Mouse (Mus musculus): ENCODE results near the gene Yjefn3.

The Yjefn3 gene

DNA sequence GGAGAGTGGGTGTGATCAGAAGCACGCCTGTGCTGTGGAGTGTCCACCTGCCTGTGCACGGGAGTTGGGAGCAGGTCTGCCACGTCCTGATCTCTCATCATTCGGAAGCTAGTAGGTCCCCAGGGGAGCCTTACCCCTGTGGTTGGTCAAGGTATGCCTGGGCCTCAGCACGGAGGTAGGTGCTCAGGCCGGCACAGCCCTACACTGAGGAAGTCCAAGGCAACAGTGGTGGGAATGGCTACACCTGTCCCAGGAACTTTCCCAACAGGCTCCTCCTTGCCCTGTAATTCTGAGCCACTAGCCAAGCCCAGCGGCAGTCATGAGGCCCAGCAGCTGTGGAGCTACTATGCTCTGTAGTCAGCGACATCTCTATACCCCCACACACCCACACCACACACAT is 22.8 kb downstream of the Yjefn3 start:
- DNase-seq (ENCODE audit: low spot score): no peak

DNA sequence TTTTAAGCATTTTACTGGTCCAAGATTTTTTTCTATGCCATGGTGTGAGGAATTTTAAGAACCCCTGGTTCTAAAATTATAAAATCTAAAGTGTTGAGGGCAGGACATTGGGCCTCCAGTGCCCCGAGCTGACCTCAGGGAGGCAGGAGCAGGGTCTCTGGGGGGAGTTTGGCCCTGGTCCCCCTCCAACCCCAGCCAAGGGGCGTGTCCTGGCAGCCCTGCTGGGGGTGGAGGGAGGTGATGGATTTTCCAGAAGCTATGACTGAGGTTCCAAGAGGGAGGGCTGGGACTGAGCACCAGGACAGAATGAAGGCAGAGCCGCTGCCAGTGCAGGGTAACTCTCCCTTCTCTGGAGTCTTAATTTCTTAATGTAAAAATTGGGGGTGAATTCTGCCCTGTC is 24.5 kb downstream of the Yjefn3 start:
- DNase-seq (ENCODE audit: low spot score): no peak

DNA sequence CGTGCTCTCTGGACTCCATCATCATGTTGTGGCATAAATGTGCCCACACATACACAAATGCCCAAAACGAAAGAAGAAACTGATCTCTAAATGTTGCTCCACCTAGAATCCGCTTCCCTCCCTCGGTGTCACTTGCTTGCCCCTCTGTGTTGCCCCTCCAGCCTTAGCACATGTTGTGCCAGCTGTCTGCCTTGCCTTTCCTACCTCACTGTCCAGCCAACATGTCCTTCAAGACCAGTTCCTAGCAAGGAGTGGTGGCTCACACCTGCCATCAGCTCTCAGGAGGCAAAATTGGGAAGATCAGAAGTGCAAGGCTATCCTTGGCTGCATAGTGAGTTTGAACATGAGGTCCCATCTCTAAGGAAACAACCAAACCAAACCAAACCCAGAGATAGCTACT is 25.1 kb downstream of the Yjefn3 start:
- no peak for DNase-seq (ENCODE audit: low spot score)

DNA sequence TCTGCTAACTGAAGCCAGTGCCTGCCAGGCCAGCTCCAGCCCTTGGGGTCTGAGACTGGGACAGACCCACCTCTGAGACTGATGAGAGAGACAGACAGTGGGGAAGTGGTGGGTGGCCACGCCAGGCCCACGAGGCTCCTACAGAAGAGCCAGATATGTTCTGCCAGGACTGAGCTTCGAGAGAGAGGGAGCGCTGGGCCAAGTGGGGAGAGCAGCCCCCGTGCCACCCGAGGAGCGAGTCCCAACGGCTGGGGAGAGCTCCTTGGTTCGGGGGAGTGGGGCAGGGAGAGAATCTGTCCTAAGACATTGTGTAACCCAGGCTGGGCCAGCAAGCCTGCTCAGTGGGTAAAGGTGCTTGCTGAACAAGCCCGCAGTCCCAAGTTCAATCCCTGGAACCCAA is 25.5 kb downstream of the Yjefn3 start:
- no peak for DNase-seq (ENCODE audit: low spot score)

DNA sequence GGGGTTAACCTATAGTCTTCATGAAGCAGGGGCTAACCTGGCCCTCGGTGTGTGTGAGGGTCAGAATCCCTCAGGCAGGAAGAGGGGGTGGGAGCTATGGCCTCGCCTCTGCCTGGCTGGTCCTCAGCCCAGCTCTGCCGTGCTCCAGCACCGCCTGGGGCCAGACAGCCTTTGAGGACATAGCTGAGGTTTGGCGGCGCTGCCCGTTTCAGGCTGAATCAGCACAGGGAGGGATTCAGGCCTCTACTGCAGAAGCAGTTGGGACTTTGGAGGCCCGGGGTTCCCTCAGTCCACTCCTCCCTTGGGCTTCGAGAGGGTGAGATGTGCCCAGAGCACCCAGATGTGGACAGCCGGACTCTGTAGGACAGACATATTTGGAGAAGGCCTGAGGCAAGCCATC is 26.4 kb downstream of the Yjefn3 start:
- no peak for DNase-seq (ENCODE audit: low spot score)

DNA sequence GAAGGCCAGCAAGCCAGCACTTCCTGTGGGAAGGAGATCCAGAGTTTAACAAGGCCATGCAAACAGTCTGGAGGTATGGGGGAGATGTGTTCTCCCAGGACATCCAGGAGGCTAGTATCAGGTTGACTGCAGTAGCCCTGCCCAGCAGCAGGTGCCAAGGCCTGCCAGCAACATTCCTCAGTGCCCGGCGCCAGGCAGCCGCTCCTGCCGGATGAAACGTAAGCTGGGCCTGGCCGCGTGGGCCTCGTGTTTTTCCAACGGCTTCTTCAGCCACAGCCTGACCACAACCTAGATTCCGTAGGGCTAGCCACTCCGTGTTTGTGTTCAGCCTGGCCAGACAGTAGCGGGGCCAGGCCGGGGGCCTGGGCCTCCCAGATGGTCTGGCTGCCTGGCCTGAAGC is 27.9 kb downstream of the Yjefn3 start:
- no peak for DNase-seq (ENCODE audit: low spot score)

DNA sequence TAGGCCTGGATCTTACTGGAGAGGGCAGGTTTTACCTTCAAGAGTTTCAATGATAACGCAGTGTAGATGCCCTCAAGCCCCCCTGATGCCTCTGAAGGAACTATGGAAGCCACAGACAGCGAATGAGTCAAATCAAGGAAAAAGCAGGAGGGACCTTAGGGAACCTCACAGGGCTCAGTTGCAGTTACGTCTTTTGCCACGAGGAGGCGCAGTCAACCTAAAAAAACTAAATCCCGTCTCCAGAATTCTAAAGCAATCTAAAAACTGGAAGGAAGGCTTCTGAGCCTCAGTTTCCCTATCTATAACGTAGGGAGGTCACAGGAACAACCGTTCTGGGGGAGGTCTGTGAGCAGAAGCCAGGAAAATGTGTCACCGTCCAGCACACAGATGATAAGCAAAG is 28.4 kb downstream of the Yjefn3 start:
- no peak for DNase-seq (ENCODE audit: low spot score)

DNA sequence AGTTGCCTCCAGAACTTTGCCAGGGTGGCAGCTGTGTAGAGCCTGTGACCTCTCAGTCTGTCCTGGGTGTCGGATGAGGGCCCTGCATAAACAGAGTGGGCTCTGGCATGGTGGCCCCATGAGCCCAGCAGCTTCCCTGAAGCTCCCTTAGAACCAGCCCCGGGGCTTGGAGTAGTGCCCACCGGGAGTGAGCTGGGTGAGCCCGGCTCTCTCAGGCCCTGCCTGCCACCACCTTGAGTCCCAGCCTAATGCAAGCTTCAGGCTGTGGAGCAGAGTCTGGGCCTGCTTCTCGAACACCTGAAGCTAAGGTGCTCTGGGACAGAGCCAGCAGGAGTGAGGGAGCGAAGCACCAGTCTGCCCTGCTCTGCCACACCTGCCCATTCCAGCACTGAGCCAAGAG is 31.6 kb downstream of the Yjefn3 start:
- no peak for DNase-seq (ENCODE audit: low spot score)

DNA sequence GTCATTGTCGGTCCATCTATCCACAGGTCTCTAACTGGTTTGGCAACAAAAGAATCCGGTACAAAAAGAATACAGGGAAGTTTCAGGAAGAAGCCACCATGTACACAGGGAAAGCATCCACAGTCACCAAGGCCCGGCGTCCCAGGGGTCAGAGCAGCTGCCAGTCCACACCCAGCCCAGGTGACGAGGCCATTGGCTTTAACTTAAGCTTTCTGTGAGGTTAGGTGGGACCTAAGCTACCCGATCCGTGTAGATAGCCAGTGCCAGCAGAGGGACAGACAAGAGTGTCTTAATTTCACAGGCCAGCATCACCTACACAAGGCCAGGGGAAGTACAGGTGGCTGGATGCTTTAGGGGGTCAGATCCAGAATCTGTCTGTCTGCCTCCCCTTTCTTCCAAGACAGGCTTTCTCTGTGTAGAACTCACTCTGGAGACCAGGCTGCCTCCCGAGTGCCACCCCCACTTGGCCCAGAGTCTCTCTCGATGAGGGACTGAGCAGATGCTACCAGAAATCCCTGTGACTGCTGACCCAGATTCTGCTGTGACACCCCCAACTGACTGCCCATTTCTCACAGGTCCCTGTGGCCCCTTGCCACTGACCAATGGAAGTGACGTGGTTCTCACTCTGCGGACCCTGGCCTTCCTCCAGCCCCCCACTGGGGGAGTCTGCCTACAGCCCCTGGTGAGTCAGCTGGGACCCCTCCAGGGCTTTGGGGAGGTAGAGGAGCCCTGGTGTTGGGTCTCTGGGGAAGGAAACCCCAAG is 32.3 kb downstream of the Yjefn3 start:
- DNase-seq (ENCODE audit: low spot score): no peak

DNA sequence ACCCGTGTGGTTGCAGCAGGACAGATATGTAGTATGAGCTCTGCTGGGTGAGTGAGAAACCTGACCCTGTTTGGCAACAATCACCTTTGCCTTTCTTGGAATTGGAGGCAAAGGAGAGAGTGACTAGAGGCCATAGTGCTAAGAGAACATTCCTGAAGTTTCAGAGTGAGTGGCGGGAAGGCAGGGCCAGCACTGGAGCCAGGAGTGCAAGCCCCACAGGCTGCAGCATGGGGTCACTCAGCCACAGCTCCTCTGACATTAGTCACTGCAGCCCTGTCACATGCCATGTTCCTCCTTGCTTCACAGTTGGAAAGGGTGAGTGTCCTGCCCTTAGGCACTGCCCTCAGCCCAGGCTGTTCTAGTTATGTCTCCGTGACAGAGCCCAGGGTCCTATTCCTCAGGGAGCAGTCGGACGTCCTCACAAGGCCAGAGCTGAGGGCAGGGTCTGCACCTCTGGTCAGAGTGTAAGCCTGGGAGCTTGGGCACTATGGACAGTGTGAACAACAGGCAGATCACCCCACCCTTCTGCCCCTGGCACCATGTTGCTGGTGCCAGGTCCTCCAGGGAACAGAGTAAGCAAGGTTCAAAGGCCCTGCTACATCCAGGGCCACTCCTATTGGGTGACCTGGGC is 34.7 kb downstream of the Yjefn3 start:
- DNase-seq (ENCODE audit: low spot score): no peak

DNA sequence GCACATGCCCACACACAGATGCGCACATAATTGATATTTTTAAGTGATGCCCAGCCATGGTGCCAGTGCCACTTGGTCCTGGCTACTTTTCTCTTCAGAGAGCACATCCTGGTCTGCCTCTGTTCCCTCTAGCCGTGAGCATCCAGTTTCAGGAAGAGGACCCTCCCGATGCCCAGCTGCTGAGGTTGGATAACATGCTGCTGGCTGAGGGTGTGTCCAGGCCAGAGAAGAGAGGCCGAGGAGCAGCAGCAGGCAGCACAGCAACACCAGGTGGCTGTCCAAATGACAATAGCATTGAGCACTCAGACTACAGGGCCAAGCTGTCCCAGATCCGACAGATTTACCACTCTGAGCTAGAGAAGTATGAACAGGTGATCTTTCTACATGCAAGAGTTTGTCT is 38.3 kb downstream of the Yjefn3 start:
- no peak for DNase-seq (ENCODE audit: low spot score)

DNA sequence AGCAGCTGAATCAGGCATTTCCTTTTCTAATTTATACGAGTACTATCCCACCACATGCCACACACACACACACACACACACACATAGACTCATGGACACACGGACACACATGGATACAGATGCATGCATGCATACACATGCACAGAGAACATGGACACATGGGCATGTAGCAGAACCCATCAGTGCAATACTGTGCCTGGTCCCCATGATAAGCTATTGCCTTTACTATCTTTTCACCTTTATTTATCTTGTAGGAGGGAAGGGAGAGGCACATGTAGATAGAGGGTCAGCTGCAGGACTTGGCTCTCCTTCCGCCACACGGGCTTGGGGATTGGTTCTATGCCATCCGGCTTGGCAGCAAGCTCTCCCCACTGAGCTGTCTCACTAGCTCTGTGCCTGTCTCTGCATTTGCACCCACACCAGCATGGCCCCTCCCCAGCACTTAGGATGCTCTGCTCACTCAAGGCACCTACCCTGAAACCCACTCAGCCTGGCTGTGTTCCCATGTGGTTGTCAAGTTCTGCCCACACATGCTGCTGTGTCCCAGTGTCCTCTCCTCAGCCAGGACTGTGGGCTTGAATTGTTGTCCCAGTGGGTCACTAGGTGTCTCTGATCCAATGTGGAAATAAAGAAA is 39.0 kb downstream of the Yjefn3 start:
- no peak for DNase-seq (ENCODE audit: low spot score)

DNA sequence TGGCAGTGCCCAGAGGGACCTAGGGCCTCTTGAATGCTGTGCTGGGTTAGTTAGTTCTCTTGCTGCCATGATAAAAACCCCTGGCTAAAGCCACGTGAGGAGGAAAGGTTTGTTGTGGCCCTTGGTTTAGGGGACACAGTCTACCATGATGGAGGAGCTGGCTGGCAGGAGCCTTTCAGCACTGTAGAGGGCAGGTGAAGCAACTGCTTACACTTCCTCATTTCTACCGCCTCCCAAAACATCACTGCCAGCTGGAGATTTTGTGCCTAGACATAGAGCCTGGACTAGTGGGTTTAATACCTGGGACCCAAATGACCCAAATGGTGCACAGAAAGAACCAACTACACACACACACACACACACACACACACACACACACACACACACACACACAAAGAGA is 41.3 kb downstream of the Yjefn3 start:
- DNase-seq (ENCODE audit: low spot score): no peak

DNA sequence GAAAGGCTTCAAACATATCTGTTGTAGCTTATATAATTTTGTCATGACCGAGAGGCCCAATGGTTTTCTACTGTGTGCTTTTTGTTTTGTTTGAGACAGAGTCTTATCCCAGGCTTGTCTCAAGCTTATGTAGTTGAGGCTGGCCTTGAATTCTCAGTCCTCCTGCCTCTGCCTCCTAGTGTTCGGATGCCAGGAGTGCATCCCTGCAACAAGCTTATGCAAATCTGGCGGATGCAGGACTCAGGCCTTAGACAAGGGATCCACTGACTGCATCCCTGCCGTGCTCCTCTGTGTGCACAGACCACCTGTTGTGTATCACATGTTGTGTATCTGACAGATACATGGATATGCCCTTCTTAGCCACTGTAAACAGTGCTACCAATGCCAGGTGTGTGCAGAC is 41.7 kb downstream of the Yjefn3 start:
- DNase-seq (ENCODE audit: low spot score): no peak

DNA sequence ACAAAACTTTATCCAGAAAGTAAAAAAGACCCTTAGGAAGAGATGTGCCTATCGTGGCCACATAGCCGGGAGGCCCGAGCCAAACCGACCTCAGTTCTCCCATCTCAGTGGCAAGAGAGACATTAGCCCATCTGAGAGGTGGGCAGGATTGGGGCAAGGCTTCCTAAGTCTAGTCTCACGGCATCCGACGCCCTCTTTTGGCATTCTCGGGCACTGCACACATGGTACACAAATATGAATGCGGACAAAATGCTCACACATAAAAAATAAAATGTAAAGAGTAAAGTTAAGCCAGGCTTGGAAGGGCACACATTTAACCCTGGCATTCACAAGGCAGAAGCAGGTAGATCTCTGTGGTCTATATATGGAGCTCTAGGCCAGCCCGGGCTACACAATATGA is 48.6 kb downstream of the Yjefn3 start:
- DNase-seq (ENCODE audit: low spot score): no peak

DNA sequence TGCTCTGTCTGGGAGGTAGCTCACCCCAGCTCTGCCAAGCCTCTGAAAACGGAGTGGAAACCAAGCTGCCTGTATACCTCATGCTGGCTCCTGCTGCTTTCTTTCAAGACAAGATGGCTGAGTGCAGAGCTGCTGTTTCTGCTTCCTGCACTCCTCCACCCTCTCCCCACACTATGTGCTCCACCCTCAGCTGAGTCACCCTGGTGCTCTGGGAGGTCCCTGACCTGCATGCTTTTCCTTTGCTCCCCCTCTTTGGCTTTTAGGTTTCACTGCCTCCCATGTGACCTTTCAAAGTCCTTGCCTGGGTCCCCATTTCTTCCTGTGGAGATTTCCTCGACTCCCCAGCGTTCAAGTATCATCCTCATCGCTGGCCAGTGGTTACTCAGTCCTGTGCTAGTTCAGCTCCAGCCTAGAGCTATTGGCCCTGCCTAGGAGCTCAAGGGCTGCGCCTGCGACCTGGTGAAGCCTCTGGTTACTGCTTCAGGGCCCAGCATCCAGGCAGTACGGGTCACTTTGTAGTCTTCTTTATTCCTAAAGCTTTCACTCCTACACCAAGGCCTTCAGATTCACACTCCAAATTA is 51.5 kb downstream of the Yjefn3 start:
- no peak for DNase-seq (ENCODE audit: low spot score)

DNA sequence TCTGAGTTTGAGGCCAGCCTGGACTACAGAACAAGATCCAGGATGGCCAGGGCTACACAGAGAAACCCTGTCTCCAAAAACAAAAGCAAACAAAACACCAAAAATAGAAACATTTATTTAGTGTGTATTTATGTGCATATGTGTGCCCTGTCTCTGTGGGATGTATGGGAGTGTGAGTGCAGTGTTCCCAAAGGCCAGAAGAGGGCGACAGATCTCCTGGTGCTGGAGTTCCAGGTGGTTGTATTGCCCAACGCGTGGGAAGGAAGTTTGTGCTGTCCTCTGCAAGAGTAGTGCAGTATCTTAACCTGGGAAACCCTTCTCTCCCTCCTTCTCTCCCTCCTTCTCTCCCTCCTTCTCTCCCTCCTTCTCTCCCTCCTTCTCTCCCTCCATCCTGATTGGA is 52.6 kb downstream of the Yjefn3 start:
- no peak for DNase-seq (ENCODE audit: low spot score)

DNA sequence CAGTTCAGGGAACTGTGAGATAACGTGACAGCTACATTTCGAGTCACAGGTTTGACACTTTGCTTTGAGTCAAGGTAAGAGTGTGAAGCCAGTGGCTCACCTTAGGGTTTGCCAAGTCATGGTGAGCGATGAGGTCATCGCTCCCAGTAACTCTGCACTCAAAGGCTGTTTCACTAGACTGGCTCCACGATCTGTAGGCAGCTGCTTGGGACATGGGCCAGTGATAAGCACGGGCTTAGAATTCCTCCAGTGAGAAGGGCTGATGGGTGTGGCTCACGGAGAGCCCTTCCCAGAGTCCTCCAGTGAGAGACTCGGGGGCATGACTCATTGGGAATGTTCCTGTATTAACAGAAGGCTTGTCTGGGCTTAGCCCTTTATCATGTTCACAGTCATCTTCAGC is 53.6 kb downstream of the Yjefn3 start:
- no peak for DNase-seq (ENCODE audit: low spot score)

DNA sequence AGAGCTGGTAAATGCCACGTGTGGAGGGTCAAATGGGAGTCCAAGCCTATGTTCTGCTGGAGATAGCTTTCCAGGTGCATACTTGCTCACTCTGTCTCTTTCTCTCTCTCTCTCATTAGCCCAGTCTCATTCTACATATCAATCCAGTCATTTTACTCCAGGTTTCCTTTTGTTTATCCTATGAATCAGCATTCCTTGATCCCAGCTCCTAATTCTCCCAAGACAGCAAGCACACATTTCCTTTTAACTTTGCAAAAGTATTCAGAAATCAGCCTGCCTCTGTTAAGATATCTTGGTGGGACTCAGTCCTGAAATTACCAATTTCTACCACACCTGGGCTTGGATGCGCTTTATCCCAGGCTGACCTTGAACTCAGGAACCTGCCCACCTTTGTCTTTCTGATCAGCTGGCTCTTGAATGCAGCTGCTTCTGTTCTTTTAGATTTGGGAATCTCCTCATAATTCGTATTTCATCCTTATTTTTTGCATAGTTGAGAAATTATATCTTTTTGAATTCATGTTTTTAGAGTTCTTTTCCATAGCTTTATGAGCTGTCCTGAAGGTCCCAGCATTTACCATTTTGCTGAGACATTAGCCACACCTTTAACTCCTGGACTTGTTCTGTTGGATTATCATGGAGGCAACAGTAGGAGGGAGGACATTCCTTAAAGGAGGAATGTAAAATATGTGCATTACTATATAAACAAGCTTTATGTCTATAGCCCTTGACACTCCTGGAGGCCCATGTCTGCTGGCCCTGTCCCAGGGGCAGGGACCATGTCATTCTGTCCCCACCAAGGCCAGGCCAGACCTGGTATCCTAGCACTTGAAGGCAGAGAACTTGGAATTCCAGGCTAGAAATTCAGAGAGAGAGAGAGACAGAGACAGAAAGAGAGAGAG is 55.1 kb downstream of the Yjefn3 start:
- no peak for DNase-seq (ENCODE audit: low spot score)
